ENCODE assay signal across 11 mouse cellular contexts in the genomic region with DNA sequence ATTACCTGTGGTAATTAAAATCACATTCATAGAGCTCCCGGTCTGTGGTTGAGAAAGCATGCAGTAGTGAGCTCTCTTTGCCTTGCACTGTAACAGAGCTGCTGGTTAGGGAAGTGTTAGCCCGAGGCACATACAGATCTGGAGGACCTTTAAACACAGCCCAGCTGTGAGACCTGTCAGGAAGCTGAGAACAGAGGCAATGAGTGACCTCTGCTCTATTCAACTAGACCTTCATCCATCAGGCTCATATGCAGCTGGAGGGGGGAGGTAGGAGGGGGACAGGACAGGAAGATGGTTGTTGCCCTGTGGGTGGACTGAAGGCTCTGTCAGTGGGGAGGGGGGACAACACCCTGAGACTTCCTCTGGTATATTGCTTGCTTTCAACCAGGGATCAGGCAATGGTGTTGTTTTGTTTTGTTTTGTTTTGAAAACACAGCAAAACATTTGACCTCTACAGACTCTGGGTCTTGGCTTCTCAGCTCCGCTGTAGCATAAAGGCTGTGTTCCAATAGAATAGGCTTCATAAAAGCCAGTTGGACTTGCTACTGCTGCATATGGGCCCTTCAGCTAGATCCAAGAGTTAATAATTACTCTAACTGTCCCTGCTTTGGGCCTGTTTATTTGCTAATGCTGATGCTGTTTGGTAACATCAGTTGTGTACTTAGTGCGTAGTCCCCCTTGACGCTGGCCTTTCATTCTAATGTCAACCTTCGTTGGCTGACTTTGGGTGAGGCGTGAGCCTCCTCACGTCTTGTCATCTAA. TPM values are rescaled to one million over a fixed set of nuclear protein-coding genes. Genes with fewer than 3 reads are reported as not detected.
DNase-seq lines count a peak whose midpoint lies in the region; ATAC-seq and TF ChIP-seq lines count a peak whose summit lies in the region.
"Had no signal": no experiment of that assay in that cellular context is flagged by ENCODE, and none has a peak within 500 bp of the region (broad histone marks: within the 10 kb centered on the region; RNA-seq: fewer than 3 reads in every experiment).

No protein-coding gene starts in this region.

- TF ChIP-seq CTCF in heart, postnatal 0 days (IDR thresholded peaks at IDR 0.05; ENCODE audit: low read depth), result no peak

- TF ChIP-seq EP300 in heart, postnatal 0 days (IDR thresholded peaks at IDR 0.05; ENCODE audit: low read depth), result no peak

- peak; percentile 17; the same call in 1 of the 2 replicates for ATAC-seq in heart, postnatal 0 days (ENCODE audit: insufficient read depth, low read depth)
- peak; percentile 67 for ATAC-seq in liver, embryonic 12.5 days

- H3K27ac ChIP-seq in heart, embryonic 10.5 days, result peak overlapping the region; percentile 80
- peak overlapping the region; percentile 75 for H3K27ac ChIP-seq in heart, postnatal 0 days (ENCODE audit: low read depth)
- no peak overlapping the region for H3K27ac ChIP-seq in liver, embryonic 12.5 days

- H3K9ac ChIP-seq in heart, postnatal 0 days (replicated peaks; ENCODE audit: low read depth, low read length), result no peak overlapping the region
- H3K9ac ChIP-seq in liver, embryonic 12.5 days, result no peak overlapping the region

- no peak for DNase-seq in heart, embryonic 10.5 days (ENCODE audit: low spot score)
- DNase-seq in heart, postnatal 14 days, result no peak
- peak; percentile 73 for DNase-seq in embryo, embryonic 10 days (ENCODE audit: low spot score)
- no peak for DNase-seq in heart, postnatal 0 days (ENCODE audit: low spot score)
- DNase-seq in cerebellum, adult 9-11 months, result no peak
- no peak for DNase-seq in thymus, postnatal 10 days (ENCODE audit: low spot score in 2 of 2)
- DNase-seq in spleen, postnatal 4 days (ENCODE audit: low spot score in 2 of 2), result no peak
- DNase-seq: gastrocnemius, postnatal 25 days; thymus, postnatal 14 days had no signal

- H3K4me3 ChIP-seq in heart, embryonic 10.5 days, result no peak overlapping the region
- H3K4me3 ChIP-seq in heart, postnatal 0 days (ENCODE audit: low read depth, low read length), result no peak overlapping the region
- H3K4me3 ChIP-seq in liver, embryonic 12.5 days, result no peak overlapping the region

- peaks cover 24% of the 10 kb centered on the region for H3K4me1 ChIP-seq in heart, embryonic 10.5 days
- peaks cover 18% of the 10 kb centered on the region for H3K4me1 ChIP-seq in heart, postnatal 0 days (ENCODE audit: control insufficient read depth, insufficient read depth)
- 0 out of 2 replicates have a peak, but pooled peaks cover 5% of the 10 kb centered on the region for H3K4me1 ChIP-seq in liver, embryonic 12.5 days

- no peaks in the 10 kb centered on the region for H3K27me3 ChIP-seq in heart, embryonic 10.5 days (ENCODE audit: insufficient read depth, poor library complexity, severe bottlenecking)
- no peaks in the 10 kb centered on the region for H3K27me3 ChIP-seq in heart, postnatal 0 days (ENCODE audit: control insufficient read depth, insufficient read depth, low read length)
- H3K27me3 ChIP-seq in liver, embryonic 12.5 days (replicated peaks), result no peaks in the 10 kb centered on the region

- H3K4me2 ChIP-seq in heart, postnatal 0 days (ENCODE audit: low read depth, low read length), result no peak overlapping the region
- H3K4me2 ChIP-seq in liver, embryonic 12.5 days, result no peak overlapping the region

- H3K36me3 ChIP-seq in heart, embryonic 10.5 days, result no peaks in the 10 kb centered on the region
- no peaks in the 10 kb centered on the region for H3K36me3 ChIP-seq in heart, postnatal 0 days (replicated peaks; ENCODE audit: control insufficient read depth, insufficient read depth, low read length)
- H3K36me3 ChIP-seq in liver, embryonic 12.5 days, result no peaks in the 10 kb centered on the region

- intact Hi-C loops in heart, postnatal 14 days (cut with DNase I), result loop anchor here (5.0 to 10.0 kb wide), 2 partner anchors 73 to 140 kb away; partner anchors contain the start of gene Pxdc1

- H3K9me3 ChIP-seq in heart, embryonic 10.5 days, result no peaks in the 10 kb centered on the region
- no peaks in the 10 kb centered on the region for H3K9me3 ChIP-seq in heart, postnatal 0 days (replicated peaks; ENCODE audit: control insufficient read depth, low read length)
- no peaks in the 10 kb centered on the region for H3K9me3 ChIP-seq in liver, embryonic 12.5 days (replicated peaks)

- 61% methylated on average over 8 of the region's 8 CpGs for WGBS in heart, embryonic 10.5 days
- 60% methylated on average over 8 of the region's 8 CpGs for WGBS in heart, postnatal 0 days
- 59% methylated on average over 8 of the region's 8 CpGs for WGBS in liver, embryonic 12.5 days (ENCODE audit: insufficient replicate concordance)

RNA-seq across cellular contexts. Expression of gene Fam50b, which starts 9.6 kb away (rescaled TPM):
- polyA plus RNA-seq in heart, embryonic 10.5 days (2016; fragmentation: Nextera tagmentation; extraction: Ambion mirVana), result not detected in 2 replicates
- total RNA-seq in heart, postnatal 14 days (2021), result not detected
- total RNA-seq in heart, postnatal 0 days (2014; rRNA removed; ENCODE audit: low replicate concordance), result not detected in 2 replicates
- polyA plus RNA-seq in heart, postnatal 0 days (2015; fragmentation: Nextera tagmentation; extraction: Ambion mirVana), result not detected in 2 replicates
- not detected in 2 replicates for polyA plus RNA-seq in liver, embryonic 12.5 days (2016; fragmentation: Nextera tagmentation; extraction: Ambion mirVana)
- total RNA-seq: gastrocnemius, postnatal 25 days; megakaryocyte progenitor cell, adult 5-6 weeks had no signal
